Mouse (Mus musculus): ENCODE measurements at regions not wholly inside any gene's neighbourhood (a gene's known extent, or its start where the extent isn't known, plus 50 kb on each side); places are given as distances from the start of the nearest gene placed in this dataset.

- H3K4me3 ChIP-seq (replicated peaks): no peak overlapping the region
- 98% methylated on average over 1 of the region's 1 CpGs for WGBS
- H3K36me3 ChIP-seq: no peaks in the 10 kb centered on the region
- no peaks in the 10 kb centered on the region for H3K9me3 ChIP-seq (replicated peaks)
- no peak for ATAC-seq (ENCODE audit: low FRiP score)
- no peak overlapping the region for H3K9ac ChIP-seq (replicated peaks)
- H3K27ac ChIP-seq (replicated peaks): no peak overlapping the region
- H3K27me3 ChIP-seq (replicated peaks): no peaks in the 10 kb centered on the region
- H3K4me1 ChIP-seq: no peaks in the 10 kb centered on the region
- no peak overlapping the region for H3K4me2 ChIP-seq
Observed at GRCm38 (mm10) chr16:24305391-24305790, 87.9 kb upstream of the Lpp start.

GRCm38 (mm10) chr16:24296790-24297189, 96.5 kb upstream of the Lpp start:
- no peaks in the 10 kb centered on the region for H3K4me1 ChIP-seq
- no peaks in the 10 kb centered on the region for H3K36me3 ChIP-seq
- no peak overlapping the region for H3K4me3 ChIP-seq (replicated peaks)
- no peak for ATAC-seq (ENCODE audit: low FRiP score)
- H3K27me3 ChIP-seq (replicated peaks): no peaks in the 10 kb centered on the region
- H3K9me3 ChIP-seq (replicated peaks): no peaks in the 10 kb centered on the region
- WGBS: 83% methylated on average over 3 of the region's 3 CpGs
- no peak overlapping the region for H3K9ac ChIP-seq (replicated peaks)
- H3K4me2 ChIP-seq: no peak overlapping the region
- no peak overlapping the region for H3K27ac ChIP-seq (replicated peaks)

- ATAC-seq (ENCODE audit: low FRiP score): no peak
- H3K9ac ChIP-seq (replicated peaks): no peak overlapping the region
- no peak overlapping the region for H3K27ac ChIP-seq (replicated peaks)
- no peaks in the 10 kb centered on the region for H3K27me3 ChIP-seq (replicated peaks)
- H3K36me3 ChIP-seq: no peaks in the 10 kb centered on the region
- WGBS: 75% methylated on average over 7 of the region's 7 CpGs
- H3K4me2 ChIP-seq: no peak overlapping the region
- no peaks in the 10 kb centered on the region for H3K9me3 ChIP-seq (replicated peaks)
- no peak overlapping the region for H3K4me3 ChIP-seq (replicated peaks)
- no peaks in the 10 kb centered on the region for H3K4me1 ChIP-seq
Observed at GRCm38 (mm10) chr16:24295626-24296440, 97.5 kb upstream of the Lpp start.

- WGBS: 68% methylated on average over 3 of the region's 3 CpGs
- H3K4me3 ChIP-seq (replicated peaks): no peak overlapping the region
- H3K9ac ChIP-seq (replicated peaks): no peak overlapping the region
- H3K4me2 ChIP-seq: no peak overlapping the region
- no peaks in the 10 kb centered on the region for H3K4me1 ChIP-seq
- H3K27me3 ChIP-seq (replicated peaks): no peaks in the 10 kb centered on the region
- H3K36me3 ChIP-seq: no peaks in the 10 kb centered on the region
- no peak for ATAC-seq (ENCODE audit: low FRiP score)
- H3K9me3 ChIP-seq (replicated peaks): no peaks in the 10 kb centered on the region
- no peak overlapping the region for H3K27ac ChIP-seq (replicated peaks)
Observed at GRCm38 (mm10) chr16:24284215-24284614, 109.1 kb upstream of the Lpp start.

- peak; percentile 91 for ATAC-seq (ENCODE audit: low FRiP score)
- Histone ChIP-seq H3K36me3 (no peaks in the 10 kb centered on the region), H3K27ac (replicated peaks) (peak overlapping the region; percentile 69), H3K9ac (replicated peaks) (no peak overlapping the region), H3K9me3 (replicated peaks) (no peaks in the 10 kb centered on the region), H3K4me3 (replicated peaks) (no peak overlapping the region), H3K27me3 (replicated peaks) (no peaks in the 10 kb centered on the region), H3K4me2 (no peak overlapping the region), H3K4me1 (no peaks in the 10 kb centered on the region)
- WGBS: 24% methylated on average over 6 of the region's 6 CpGs
Observed at GRCm38 (mm10) chr16:24282194-24282683, 111.1 kb upstream of the Lpp start.

GRCm38 (mm10) chr16:24281561-24281960, 111.7 kb upstream of the Lpp start:
- Histone ChIP-seq H3K4me1 (no peaks in the 10 kb centered on the region), H3K9ac (replicated peaks) (no peak overlapping the region), H3K4me3 (replicated peaks) (no peak overlapping the region), H3K9me3 (replicated peaks) (no peaks in the 10 kb centered on the region), H3K4me2 (no peak overlapping the region), H3K27ac (replicated peaks) (peak overlapping the region; percentile 69), H3K27me3 (replicated peaks) (no peaks in the 10 kb centered on the region), H3K36me3 (no peaks in the 10 kb centered on the region)
- no peak for ATAC-seq (ENCODE audit: low FRiP score)
- WGBS: 81% methylated on average over 5 of the region's 5 CpGs

GRCm38 (mm10) chr16:24277857-24278256, 115.5 kb upstream of the Lpp start:
- Histone ChIP-seq H3K4me1 (no peaks in the 10 kb centered on the region), H3K27me3 (replicated peaks) (no peaks in the 10 kb centered on the region), H3K4me3 (replicated peaks) (no peak overlapping the region), H3K36me3 (no peaks in the 10 kb centered on the region), H3K4me2 (no peak overlapping the region), H3K27ac (replicated peaks) (no peak overlapping the region), H3K9ac (replicated peaks) (no peak overlapping the region), H3K9me3 (replicated peaks) (no peaks in the 10 kb centered on the region)
- 72% methylated on average over 7 of the region's 7 CpGs for WGBS
- no peak for ATAC-seq (ENCODE audit: low FRiP score)

- WGBS: 95% methylated on average over 6 of the region's 6 CpGs
- Histone ChIP-seq H3K9ac (replicated peaks) (no peak overlapping the region), H3K27ac (replicated peaks) (no peak overlapping the region), H3K36me3 (no peaks in the 10 kb centered on the region), H3K27me3 (replicated peaks) (no peaks in the 10 kb centered on the region), H3K4me3 (replicated peaks) (no peak overlapping the region), H3K9me3 (replicated peaks) (no peaks in the 10 kb centered on the region), H3K4me2 (no peak overlapping the region), H3K4me1 (no peaks in the 10 kb centered on the region)
- no peak for ATAC-seq (ENCODE audit: low FRiP score)
Observed at GRCm38 (mm10) chr16:24262701-24263100, 130.6 kb upstream of the Lpp start.

- Histone ChIP-seq H3K27ac (replicated peaks) (no peak overlapping the region), H3K36me3 (no peaks in the 10 kb centered on the region), H3K4me2 (no peak overlapping the region), H3K9ac (replicated peaks) (no peak overlapping the region), H3K27me3 (replicated peaks) (no peaks in the 10 kb centered on the region), H3K4me3 (replicated peaks) (no peak overlapping the region), H3K9me3 (replicated peaks) (no peaks in the 10 kb centered on the region), H3K4me1 (no peaks in the 10 kb centered on the region)
- 77% methylated on average over 3 of the region's 3 CpGs for WGBS
- ATAC-seq (ENCODE audit: low FRiP score): no peak
Observed at GRCm38 (mm10) chr16:24259711-24260230, 133.5 kb upstream of the Lpp start.

- no peaks in the 10 kb centered on the region for H3K4me1 ChIP-seq
- WGBS: 67% methylated on average over 1 of the region's 1 CpGs
- no peaks in the 10 kb centered on the region for H3K9me3 ChIP-seq (replicated peaks)
- H3K9ac ChIP-seq (replicated peaks): no peak overlapping the region
- no peak overlapping the region for H3K4me3 ChIP-seq (replicated peaks)
- H3K4me2 ChIP-seq: no peak overlapping the region
- H3K27me3 ChIP-seq (replicated peaks): no peaks in the 10 kb centered on the region
- ATAC-seq (ENCODE audit: low FRiP score): no peak
- no peaks in the 10 kb centered on the region for H3K36me3 ChIP-seq
- no peak overlapping the region for H3K27ac ChIP-seq (replicated peaks)
Observed at GRCm38 (mm10) chr16:24258991-24259390, 134.3 kb upstream of the Lpp start.

GRCm38 (mm10) chr16:24255037-24255436, 138.3 kb upstream of the Lpp start:
- H3K9ac ChIP-seq (replicated peaks): no peak overlapping the region
- ATAC-seq (ENCODE audit: low FRiP score): no peak
- H3K4me3 ChIP-seq (replicated peaks): no peak overlapping the region
- no peaks in the 10 kb centered on the region for H3K9me3 ChIP-seq (replicated peaks)
- H3K4me2 ChIP-seq: no peak overlapping the region
- H3K27ac ChIP-seq (replicated peaks): no peak overlapping the region
- H3K36me3 ChIP-seq: no peaks in the 10 kb centered on the region
- 62% methylated on average over 10 of the region's 10 CpGs for WGBS
- no peaks in the 10 kb centered on the region for H3K4me1 ChIP-seq
- H3K27me3 ChIP-seq (replicated peaks): no peaks in the 10 kb centered on the region

GRCm38 (mm10) chr16:24254590-24254989, 138.7 kb upstream of the Lpp start:
- Histone ChIP-seq H3K4me1 (no peaks in the 10 kb centered on the region), H3K36me3 (no peaks in the 10 kb centered on the region)
- no peak for ATAC-seq (ENCODE audit: low FRiP score)

More at GRCm38 (mm10) chr16:24254590-24254989, 138.7 kb upstream of the Lpp start:
- Histone ChIP-seq H3K9ac (replicated peaks) (no peak overlapping the region), H3K4me3 (replicated peaks) (no peak overlapping the region), H3K27me3 (replicated peaks) (no peaks in the 10 kb centered on the region), H3K27ac (replicated peaks) (no peak overlapping the region), H3K4me2 (no peak overlapping the region), H3K9me3 (replicated peaks) (no peaks in the 10 kb centered on the region)
